Mouse (Mus musculus) spleen, postnatal 36 days (tissue): ENCODE results near the gene Sult6b2.
A peak's percentile ranks its signal among the peaks of the same experiment; 100 is the strongest.

Source experiments
- DNase-seq, 2 experiments: peaks; one replicate each; pipeline ENCODE4 v3.0.0; 2022; ENCODE audit warnings: low spot score in 2 of 2, mixed read lengths in 1 of 2

The Sult6b2 gene

GRCm38 (mm10) chr6:142779045-142779811, 25.1 kb downstream of the Sult6b2 start:
- peak; percentile 35 to 54 for DNase-seq

GRCm38 (mm10) chr6:142776935-142777334, 27.4 kb downstream of the Sult6b2 start:
- no peak for DNase-seq

GRCm38 (mm10) chr6:142773566-142773965, 30.7 kb downstream of the Sult6b2 start:
- no peak for DNase-seq

- DNase-seq: no peak
Observed at GRCm38 (mm10) chr6:142771643-142772042, 32.7 kb downstream of the Sult6b2 start.

- no peak for DNase-seq
Observed at GRCm38 (mm10) chr6:142769896-142770295, 34.4 kb downstream of the Sult6b2 start.

- DNase-seq: no peak
Observed at GRCm38 (mm10) chr6:142767305-142767704, 37.0 kb downstream of the Sult6b2 start.

- DNase-seq: no peak
Observed at GRCm38 (mm10) chr6:142764933-142765332, 39.4 kb downstream of the Sult6b2 start.

- no peak for DNase-seq
Observed at GRCm38 (mm10) chr6:142759633-142760032, 44.7 kb downstream of the Sult6b2 start.

- no peak for DNase-seq
Observed at GRCm38 (mm10) chr6:142758562-142758961, 45.7 kb downstream of the Sult6b2 start.

- no peak for DNase-seq
Observed at GRCm38 (mm10) chr6:142757976-142758375, 46.3 kb downstream of the Sult6b2 start.

GRCm38 (mm10) chr6:142757334-142757965, 46.9 kb downstream of the Sult6b2 start:
- DNase-seq: peak; percentile 37 to 74

GRCm38 (mm10) chr6:142756507-142757333, 47.6 kb downstream of the Sult6b2 start, which contains the start of gene Cmas:
Gene Cmas, plus strand, starts transcription at chr6:142756686.
- peak; percentile 88 to 89 for DNase-seq

GRCm38 (mm10) chr6:142752331-142753246, 51.7 kb downstream of the Sult6b2 start:
- peak; percentile 66 to 71 for DNase-seq

- no peak for DNase-seq
Observed at GRCm38 (mm10) chr6:142751365-142751764, 52.9 kb downstream of the Sult6b2 start.

- DNase-seq: no peak
Observed at GRCm38 (mm10) chr6:142748057-142748708, 56.1 kb downstream of the Sult6b2 start.

GRCm38 (mm10) chr6:142747165-142747564, 57.1 kb downstream of the Sult6b2 start:
- DNase-seq: no peak

GRCm38 (mm10) chr6:142746765-142747164, 57.5 kb downstream of the Sult6b2 start:
- DNase-seq: no peak

- DNase-seq: no peak
Observed at GRCm38 (mm10) chr6:142745484-142745883, 58.8 kb downstream of the Sult6b2 start.

GRCm38 (mm10) chr6:142743193-142743592, 61.1 kb downstream of the Sult6b2 start:
- no peak for DNase-seq

- DNase-seq: no peak
Observed at GRCm38 (mm10) chr6:142741763-142742162, 62.5 kb downstream of the Sult6b2 start.

GRCm38 (mm10) chr6:142738637-142739036, 65.7 kb downstream of the Sult6b2 start:
- no peak for DNase-seq
